Mouse (Mus musculus) brain, embryonic 14.5 days (tissue): ENCODE results near the gene Tmem80.

ENCODE experiments used
- CTCF ChIP-seq: fragments of 200-500 bp; IDR thresholded peaks from 2 replicates; pipeline ENCODE4 v1.5.1; 2012; ENCODE audit warnings: inconsistent platforms, mild to moderate bottlenecking, moderate library complexity, borderline replicate concordance; ENCODE audit not compliant: insufficient read depth, insufficient read length; ENCODE audit errors: extremely low read depth
- POLR2A ChIP-seq: fragments of 200-500 bp; IDR thresholded peaks from 2 replicates; pipeline ENCODE4 v1.6.1; 2012; ENCODE audit warnings: mild to moderate bottlenecking, inconsistent platforms, borderline replicate concordance; ENCODE audit not compliant: poor library complexity, insufficient read depth, insufficient read length, severe bottlenecking; ENCODE audit errors: extremely low read depth

DNA sequence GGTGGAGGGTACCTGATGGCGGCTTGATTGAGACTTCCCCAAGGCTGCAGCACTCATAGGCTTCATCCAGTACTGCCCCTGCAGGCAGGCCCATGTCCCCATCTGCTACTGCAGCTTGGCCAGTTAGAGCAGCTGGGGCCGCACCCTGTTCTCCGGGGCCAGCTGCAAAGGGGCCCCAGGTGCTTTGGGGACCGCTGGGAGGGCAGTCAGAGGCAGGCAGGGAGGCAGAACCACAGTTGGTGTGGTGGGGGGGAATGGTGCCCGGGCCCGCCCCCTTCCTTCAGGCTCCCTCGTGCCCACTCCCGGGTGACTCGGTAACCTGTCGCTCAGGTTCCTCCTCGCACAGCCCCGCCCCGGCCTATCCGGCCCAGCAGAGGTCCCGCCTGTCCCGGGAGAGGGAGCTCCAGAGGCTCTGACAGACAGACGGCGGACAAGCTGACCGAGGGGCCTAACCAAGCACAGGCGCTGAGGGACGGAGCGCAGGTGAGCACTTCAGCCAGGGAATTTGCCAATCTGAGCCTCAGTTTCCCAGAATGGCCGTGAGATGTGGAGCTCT is 11.1 kb downstream of the Tmem80 start, which contains the start of gene Eps8l2:
- no peak for TF ChIP-seq POLR2A
- no peak for TF ChIP-seq CTCF
